Mouse (Mus musculus): ENCODE data around the gene Itga9. TPM values are rescaled to one million over a fixed set of nuclear protein-coding genes. Genes with fewer than 3 reads are reported as not detected.

Gene Itga9
- total RNA-seq, 1 experiment from 2014 or later, result 81.0 TPM

DNA sequence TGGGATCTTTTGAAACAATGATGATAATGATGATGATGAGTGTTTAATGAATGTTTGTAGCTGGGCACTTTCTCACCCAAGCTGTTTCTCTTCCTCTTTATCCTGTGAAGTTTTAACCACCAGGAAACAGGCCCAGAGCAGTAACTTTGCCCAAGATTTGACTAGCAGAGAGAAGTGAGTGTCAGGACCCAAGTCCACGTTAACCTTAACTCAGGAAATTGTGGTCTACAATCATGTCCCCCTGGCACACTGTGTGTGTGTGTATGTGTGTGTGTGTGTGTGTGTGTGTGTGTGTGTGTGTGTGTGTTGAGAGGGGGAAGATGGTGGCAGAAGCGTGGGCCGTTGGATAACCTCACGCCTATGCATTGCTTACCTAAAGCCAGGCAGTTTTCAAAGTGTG, 120.1 kb downstream of the Itga9 start:
- DNase-seq, result no peak

DNA sequence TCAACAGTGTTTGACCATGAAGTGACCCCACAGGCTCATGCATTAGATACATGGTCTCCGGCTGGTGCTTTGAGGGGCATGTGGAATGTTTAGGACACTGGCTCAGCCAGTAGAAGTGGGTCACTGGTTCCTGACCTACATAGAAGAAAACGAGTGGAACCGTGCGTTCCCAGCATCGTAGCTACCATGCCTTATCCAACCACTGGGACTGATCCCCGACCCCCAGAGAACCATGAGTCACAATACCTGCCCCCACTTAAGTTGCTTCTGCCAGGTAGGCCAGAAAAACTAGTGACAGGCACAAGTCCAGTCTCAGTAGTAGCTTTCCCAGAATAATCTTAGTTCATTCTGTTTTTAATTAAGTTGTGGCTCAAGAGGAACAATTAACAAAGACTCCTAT, 121.8 kb downstream of the Itga9 start:
- DNase-seq, result no peak

DNA sequence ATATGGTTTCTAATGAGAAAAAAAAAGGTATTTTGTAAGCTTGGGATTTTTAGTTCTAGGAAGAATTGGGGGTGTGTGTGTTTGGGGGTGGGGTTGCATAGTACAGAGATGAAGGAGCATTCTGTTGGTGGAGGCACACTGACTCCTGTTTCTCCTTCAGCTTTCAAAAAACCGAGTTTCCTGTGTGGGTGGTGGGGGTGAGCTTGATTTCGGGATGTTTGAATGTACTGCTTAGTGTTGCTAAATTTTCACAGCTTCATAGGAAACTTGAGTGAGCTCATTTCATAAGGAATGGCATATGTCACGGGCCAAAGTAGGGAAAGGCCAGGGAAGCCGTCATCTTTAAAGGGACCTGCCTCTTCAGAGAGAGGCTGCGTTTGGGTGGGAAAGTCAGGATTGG, 122.5 kb downstream of the Itga9 start:
- DNase-seq, result no peak

DNA sequence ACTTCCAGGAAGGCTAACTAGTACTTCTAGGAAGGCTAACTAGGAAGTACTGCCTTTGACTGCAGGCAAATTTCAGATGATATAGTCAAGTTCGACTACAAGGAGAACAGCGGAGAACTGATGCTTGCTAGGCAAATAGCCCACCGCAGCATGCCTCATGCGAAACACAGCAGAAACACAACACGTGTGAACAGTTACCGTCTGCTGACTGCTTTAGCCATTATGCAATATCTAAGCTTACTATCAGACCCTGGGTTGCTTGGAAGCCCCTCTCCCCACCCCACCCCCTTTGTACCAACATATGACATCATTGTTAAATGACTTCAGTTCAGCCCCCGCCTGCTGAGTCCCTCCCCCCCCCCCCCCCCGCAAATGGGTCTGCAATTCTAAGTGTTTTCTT, 123.7 kb downstream of the Itga9 start:
- DNase-seq, result no peak

DNA sequence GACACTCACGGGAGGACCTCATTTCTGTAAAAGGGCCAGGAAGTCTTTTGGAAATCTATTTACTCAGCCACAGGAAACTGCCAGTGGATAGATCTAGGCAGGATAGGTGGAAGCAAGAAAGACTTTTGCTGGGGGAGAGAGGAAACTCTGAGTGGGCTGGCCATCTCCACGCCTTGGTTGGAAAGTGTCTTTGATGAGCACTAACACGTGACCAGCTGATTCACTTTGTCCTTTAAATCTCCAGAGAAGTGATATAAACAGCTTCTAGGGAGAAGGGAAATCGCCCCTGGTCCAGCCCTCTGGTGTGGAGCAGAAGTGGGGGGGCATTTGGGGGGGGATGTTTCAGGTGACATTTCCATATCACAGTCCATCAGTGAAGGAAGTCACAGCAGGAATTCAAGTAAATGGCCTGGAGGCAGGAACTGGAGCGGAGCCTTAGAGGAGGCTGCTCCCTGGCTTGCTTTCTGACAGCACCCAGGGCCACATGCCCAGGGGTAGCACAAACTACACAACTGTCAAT, 124.4 kb downstream of the Itga9 start:
- DNase-seq, result no peak

DNA sequence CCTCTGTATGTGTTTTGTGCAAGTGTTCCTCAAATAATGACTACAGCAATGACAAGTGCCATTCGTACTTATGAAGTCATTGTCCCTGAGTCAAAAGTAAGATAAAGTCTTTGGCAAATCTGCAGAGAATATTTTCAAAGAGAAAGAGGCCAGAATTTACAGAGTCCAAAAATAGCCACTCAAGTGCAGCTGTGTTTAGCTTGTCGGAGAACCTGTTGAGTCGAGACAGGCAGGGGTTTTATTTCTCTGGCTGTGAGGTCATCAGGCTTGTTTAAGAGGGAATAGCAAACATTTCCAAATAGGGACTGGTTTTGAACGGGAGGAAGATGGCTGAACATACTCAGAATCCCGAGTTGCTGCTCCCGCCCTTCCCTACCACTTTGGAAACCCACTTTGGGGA, 125.2 kb downstream of the Itga9 start:
- DNase-seq, result no peak

DNA sequence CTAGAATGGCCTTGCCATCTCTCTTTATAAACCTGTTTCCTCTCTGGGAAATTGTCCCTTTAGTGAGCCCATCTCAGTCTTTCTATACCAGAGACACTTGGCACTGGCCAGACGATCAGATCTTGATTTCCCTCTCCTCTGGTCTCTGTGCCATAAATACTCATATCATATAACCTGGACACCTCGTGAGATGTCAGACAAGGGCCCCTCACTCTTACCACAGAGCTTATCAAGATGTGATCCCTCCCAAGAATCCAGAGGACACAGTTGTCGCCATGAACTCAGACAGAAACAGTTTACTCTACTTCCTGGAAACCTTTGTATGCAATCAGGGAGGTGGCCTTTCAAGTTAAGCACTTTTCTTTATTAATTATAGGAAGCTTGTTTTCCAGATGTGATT, 127.1 kb downstream of the Itga9 start:
- no peak for DNase-seq

DNA sequence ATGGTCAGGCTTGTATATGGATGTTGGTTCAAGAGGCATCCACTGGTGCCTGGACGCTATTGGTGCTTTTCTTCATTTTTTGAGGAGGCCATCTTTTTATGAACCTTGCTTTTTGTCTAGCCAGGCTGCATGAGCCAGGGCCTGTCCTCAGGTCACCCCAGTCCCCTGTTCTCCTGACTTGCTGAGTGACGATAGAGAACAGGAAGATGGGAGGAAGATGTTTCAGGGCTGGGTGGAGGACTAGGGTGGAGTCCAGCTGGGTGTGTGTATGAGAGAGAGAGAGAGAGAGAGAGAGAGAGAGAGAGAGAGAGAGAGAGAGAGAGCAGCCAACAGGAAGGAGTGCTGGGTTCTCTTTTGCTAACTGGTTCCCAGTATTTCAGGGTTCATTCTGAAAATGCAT, 130.6 kb downstream of the Itga9 start:
- DNase-seq, result no peak

DNA sequence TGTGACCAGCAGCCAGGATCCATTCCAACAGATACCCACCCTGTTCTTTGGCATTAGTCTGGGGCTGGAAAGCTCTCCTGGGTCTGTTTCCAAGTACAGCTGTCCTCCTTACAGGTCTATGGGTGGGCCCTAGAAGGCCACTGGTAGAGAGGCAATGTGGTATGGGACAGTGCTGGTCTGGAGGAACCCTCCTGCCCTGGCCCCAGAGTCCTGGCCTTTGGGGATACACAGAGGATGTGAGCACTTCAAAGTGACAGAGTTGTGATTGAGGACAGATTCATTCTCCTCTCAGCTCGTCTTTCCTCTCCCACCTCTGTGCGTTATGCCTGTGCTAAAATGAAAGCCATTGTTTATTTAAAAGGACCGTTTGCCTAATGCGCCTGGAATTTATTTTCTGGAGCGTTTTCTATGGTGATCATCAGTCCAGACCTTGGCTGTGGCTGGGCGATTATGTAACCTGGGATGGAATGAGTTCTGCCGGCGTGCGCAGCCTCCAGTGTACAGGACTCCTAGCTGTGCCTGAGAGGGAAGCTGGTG, 131.2 kb downstream of the Itga9 start:
- peak; percentile 75 for DNase-seq

DNA sequence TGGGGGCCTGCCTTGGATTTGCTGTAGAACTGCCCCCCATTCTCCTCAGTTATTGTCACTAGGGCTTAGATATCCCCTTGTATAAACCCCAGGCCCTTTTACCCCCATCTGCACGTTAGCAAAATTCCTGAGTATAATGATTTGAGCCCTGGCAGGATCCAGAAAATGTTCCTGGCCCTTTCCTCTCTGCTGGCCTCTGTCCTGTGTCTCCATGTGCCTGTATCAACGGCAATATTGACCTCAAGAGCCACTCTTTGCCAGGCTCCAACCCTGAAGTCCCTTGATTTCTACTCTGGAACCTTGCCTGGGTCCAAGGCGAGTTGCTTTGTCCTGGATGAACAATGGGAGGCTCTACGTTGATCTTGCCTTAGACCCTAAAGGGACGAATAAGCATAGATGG, 131.8 kb downstream of the Itga9 start:
- no peak for DNase-seq

DNA sequence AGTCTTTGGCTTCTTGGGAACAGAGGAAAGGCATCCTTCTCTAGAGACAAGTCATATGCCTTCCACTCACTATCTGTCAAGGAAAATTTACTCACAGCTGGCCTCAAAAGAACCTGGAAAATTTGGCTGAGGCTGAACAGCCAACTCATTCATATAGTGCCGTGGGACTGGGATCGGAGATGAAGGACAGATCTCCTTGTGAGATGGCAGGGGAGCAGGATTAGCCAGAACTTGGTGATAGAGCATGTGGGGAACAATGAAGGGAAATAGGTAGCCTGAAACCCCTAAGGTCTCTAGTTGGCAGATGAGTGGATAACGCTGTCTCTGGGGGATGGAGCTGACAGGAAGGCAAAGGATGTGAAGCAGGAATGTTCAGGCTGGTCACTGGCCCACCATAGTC, 132.6 kb downstream of the Itga9 start:
- DNase-seq, result no peak

DNA sequence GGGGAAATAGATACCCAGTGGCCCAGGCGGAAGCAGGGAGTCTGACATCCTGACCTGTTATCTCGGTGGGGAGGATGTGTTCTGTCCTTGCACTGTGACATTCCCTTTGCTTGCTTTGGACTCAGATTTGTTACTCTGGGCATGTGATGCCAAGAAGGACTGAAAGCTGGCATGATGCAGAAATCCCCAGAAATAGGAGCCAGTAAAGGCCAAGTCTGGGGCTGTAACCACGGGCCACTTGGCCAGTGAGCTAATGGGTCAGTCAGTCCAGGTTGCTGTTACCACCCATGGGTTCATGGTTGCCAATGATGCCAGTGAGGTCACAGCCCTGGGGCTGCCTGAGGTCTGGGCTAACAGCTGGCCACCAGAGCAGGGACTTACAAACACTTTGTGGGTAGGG, 133.2 kb downstream of the Itga9 start:
- no peak for DNase-seq

DNA sequence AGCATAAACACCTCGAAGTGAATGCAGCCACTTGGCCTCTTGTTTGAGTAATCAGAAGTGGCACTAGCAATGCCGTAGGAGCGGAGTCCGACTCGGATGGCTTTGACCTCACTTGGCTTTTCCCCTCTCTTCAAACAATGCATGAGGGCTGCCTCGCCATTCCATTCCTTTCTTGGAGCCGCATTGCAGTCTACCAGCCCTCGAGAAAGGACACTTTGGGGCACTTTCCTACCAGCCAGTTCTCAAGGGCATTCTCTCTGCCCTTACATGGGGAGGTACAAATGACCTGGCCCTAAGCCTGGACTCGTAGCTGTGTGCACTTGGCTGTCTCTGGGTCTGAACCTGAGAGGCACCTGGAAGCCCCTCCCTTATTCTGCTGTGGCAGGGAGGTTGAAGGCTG, 134.8 kb downstream of the Itga9 start:
- DNase-seq, result no peak

DNA sequence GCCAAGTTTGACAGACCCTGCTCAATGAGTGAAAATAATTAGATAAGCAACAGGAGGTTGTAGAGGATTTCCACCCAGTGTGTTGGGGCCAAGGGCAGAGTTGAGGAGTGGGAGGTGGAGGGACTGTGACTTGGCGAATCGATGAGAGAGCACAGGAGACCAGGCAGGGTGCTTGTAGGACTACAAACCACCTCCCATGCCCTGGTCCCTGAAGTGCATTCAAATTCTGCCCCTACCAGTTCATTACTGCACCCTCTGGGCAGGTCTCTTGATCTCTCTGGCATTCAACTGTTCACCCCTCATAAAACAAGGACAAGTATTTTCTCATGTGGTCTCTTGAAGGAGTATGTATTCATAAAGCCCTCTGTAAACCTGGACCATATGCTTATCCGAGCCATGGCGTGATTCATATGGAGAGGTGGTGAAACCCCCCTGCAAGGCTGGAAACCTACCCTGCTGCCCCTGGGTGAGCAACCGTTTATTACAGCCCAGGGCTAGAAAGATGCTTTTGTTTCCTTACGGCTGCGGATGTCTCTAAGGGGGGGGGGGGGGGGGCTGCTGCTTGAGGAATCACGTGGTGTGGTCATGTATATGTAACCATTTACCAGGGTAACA, 143.0 kb downstream of the Itga9 start:
- DNase-seq, result no peak

DNA sequence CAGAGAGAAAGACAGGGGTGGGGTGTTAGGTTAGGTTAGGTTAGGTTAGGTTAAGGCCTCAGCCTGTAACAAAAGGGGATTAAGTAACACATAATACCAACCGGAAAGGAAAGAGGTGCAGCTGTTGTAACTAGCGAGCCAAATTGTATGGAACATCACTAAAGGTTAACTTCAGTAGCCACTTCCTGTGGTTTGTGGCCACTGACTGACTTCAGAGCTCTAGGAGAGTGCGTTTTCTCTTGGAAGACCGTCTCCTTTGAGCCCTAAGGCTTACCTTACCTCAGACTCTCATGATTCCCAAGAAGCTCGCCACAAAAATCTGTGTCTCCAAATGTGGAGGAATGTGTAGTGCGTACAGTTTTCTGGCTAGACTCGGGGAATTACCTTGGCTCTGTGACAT, 144.3 kb downstream of the Itga9 start:
- DNase-seq, result no peak

DNA sequence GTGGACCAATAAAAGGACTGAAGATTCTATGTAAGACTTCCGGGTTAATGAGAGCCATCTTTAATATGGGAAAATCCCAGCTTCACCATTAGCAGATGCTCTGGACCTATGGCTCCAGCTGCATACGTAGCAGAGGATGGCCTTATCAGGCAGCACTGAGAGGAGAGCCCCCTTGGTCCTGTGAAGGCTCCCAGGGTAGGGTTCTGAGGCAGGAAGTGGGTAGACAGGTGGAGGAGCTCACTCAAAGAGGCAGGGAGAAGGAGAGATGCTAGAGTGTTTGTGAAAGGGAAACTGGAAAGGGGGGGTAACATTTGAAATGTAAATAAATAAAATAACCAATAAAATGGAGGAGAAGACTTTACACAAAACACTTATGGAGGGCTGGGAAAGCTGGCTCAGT, 145.9 kb downstream of the Itga9 start:
- DNase-seq, result no peak

DNA sequence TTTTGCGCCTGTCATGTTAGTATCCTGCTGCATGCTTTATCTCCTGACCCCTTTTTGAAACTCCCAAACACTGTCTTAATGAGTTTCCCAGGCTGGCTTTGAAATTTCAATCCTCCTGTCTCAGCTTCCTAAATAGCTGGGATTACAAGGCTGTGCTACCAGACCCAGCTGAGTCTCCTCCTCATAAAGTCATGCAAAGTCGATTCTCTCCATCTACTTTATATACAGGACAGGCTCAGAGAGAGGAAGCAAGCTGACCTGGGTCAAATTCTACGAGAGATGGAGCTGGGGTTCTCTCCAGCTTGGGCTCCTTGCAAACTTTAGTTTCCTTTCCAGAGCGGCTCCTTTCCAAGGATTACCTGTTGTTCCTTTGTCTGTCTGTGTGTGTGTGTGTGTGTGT, 153.0 kb downstream of the Itga9 start:
- no peak for DNase-seq

DNA sequence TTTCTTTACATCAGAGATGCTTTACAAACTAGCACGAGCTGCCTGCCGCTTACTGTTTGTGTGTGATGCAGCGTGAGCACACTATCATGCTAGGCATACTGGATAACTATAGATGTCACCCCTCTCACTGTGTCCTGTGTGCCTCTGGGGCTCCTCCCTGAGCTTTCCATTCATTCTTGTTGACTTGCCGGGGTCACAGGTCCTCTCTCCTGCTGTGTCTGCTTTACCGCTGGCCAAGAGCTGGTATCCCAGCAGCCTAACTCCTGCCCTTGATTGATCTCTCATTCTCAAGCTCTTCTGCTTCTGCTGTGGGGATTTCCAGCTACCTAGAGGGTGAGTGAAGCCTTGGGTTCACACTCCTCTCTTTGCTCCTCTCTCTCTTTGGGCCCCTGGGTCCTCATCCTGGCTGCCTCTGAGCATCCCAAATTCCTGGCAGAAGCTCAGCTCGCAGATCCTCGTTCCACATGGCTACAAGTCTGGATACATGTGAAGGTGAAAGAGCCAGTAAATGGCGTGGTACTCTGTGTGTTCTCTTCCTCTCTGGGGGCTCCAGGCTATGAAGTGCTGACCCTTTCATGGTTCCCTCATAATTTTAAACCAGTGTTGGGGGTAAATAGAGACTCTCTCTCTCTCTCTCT, 155.6 kb downstream of the Itga9 start:
- no peak for DNase-seq

DNA sequence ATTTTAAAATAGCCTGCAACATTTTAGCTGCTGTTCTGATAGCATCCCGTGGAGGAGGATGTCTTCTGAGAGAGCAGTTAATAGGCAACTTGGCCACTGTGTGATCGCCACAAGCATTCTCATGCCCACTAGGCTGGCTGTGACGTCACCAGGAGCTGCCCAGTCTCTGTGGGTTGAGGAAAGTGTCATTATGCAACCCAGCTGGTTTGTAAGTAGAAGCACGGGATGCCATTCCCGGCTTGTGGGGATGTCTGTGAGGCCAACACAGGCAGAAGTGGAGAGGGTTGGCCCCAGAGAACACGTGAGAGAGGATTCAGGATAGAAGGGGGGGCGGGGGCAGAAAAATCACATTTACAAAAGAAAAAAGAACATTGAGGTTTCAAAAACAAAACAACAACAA, 156.3 kb downstream of the Itga9 start:
- no peak for DNase-seq

DNA sequence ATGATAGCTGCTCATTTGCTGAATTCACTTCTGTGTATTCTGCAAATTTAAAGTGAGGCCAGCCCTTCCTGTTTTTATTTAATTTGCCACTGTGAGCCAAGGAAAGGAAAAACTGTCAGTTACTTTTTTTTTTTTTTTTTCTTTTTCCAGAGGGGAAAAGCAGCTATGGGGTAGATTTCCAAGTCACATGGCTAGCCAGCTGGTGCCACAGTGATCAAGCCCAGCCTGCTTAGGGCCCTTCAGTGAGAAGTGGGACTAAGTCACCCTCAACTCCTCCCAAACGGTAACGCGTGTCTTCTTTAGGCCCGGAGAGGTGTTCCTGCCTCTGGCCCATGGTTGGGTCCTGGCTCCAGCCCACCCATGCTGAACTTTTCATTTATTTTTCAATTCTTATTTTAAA, 156.7 kb downstream of the Itga9 start:
- DNase-seq, result no peak

DNA sequence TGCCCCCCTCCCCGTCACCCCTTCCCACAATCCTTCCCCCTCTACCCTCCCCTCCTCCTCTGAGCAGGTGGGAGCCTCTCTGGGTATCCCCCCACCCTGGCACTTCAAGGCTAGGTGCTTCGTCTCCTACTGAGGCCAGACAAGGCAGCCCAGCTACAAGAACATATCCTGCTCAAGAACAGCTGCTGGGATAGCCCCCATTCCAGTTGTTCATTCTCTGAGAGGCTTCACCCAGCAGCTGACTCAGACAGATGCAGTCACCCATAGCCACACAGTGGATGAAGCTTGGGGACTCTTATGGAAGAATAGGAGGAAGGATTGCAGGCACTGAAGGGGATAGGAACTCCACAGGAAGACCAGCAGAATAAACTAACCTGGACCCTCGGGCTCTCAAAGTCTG, 157.2 kb downstream of the Itga9 start:
- DNase-seq, result no peak

DNA sequence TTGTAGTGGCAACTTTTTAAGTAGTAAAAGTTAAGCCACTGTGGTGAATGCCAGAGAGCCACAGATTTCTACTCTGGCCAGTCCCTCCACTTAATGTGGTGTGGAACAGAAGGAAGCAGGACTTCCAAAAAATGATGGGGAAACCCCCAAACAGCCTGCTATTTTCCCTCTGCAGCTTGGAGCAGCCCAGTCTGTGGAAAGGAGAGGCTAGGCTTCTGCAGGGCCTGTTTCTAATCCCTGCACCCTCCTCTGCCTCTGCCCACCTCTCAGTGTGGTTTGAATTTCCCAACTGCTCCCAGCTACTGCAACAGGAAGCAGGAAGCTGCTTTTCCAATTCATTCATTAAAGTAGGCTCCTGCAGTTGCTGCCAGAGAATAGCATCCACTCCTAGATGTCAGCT, 158.6 kb downstream of the Itga9 start:
- DNase-seq, result no peak

DNA sequence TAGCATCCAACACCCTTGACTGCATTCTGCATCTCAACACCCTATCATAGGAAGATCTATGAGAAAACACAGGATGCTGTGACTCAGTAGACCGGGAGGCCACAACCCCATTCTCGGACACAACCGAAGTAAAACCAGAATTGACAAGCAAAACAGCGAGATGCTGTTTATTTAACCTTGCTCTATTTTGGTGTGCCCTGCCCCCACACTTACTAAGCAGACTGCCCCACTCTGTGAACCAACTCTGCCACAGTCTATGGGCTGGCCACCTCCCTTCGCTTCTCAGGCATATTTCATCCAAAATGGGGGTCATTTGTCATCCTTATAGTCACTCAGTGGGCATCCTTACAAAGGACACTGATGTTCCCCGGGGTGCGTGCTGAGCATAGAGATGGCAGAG, 160.5 kb downstream of the Itga9 start:
- DNase-seq, result peak; percentile 28

DNA sequence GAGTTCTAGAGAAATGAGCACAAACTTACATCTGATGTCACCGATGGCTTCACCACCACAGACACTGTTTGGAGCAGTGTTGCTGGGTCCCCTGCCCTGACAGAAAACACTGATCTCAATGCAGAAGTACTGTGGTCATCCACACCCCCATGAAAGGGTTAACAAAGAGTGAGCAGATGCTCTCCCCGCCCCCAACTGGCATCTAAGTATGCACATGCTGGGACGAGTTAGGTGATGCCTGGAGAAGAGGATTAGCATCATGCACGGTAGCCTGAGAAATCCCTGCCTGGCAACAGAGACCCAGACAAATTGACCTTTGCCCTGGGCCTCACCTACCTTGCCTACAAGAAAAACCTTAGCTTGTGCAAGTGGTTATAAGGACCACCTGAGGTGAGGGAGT, 162.1 kb downstream of the Itga9 start:
- DNase-seq, result no peak

All from adrenal gland, postnatal 25 days (tissue).